Mouse (Mus musculus): ENCODE data around the gene Tlcd2.

GRCm38 (mm10) chr11:75467512-75468215, 6.1 kb downstream of the Tlcd2 start:
- TF ChIP-seq EP300 (IDR thresholded peaks at IDR 0.05) (no peak), CTCF (IDR thresholded peaks at IDR 0.05) (peak; percentile 36)
